Mouse (Mus musculus) limb, embryonic 15.5 days (tissue): ENCODE results near the gene Hoxb9. TPM values are rescaled to one million over a fixed set of nuclear protein-coding genes. Genes with fewer than 3 reads are reported as not detected.

Experiments
- ATAC-seq: fragments of 200-750 bp; cut with Nextera tagmentation; 2 replicates; pipeline ENCODE4 v1.8.0; 2017; ENCODE audit warnings: low read depth, moderate TSS enrichment; ENCODE audit not compliant: insufficient number of reproducible peaks, low FRiP score, low TSS enrichment
- H3K27ac ChIP-seq: fragments of 300-500 bp; sonication (generic); 2 replicates; pipeline ENCODE4 v1.5.1; 2015; ENCODE audit warnings: moderate library complexity, mild to moderate bottlenecking, inconsistent platforms
- H3K27me3 ChIP-seq: fragments of 300-500 bp; sonication (generic); 2 replicates; pipeline ENCODE4 v1.6.1; 2015; ENCODE audit warnings: inconsistent platforms
- H3K36me3 ChIP-seq: fragments of 300-500 bp; sonication (generic); 2 replicates; pipeline ENCODE4 v1.6.1; 2015; ENCODE audit warnings: inconsistent platforms
- H3K4me1 ChIP-seq: fragments of 300-500 bp; sonication (generic); 2 replicates; pipeline ENCODE4 v1.6.1; 2015; ENCODE audit warnings: inconsistent platforms
- H3K4me2 ChIP-seq: fragments of 300-500 bp; sonication (generic); 2 replicates; pipeline ENCODE4 v1.6.1; 2015; ENCODE audit warnings: mild to moderate bottlenecking, inconsistent platforms
- H3K4me3 ChIP-seq: fragments of 300-500 bp; sonication (generic); 2 replicates; pipeline ENCODE4 v1.5.1; 2015; ENCODE audit warnings: mild to moderate bottlenecking, inconsistent platforms
- H3K9ac ChIP-seq: fragments of 300-500 bp; sonication (generic); 2 replicates; pipeline ENCODE4 v1.6.1; 2015; ENCODE audit warnings: inconsistent platforms
- H3K9me3 ChIP-seq: fragments of 300-500 bp; sonication (generic); 2 replicates; pipeline ENCODE4 v1.6.1; 2016; ENCODE audit warnings: inconsistent platforms
- WGBS: fragments of 180-500 bp; shearing (Covaris S2); methylation state at CpG from one replicate; pipeline ENCODE4 v1.1.7; 2015; 5-methylcytosine and 5-hydroxymethylcytosine counted together
- polyA plus RNA-seq: library from polyadenylated mRNA; unstranded; fragments of >200 nt; fragmentation: Nextera tagmentation; extraction: Ambion mirVana; gene quantifications from 2 replicates; pipeline ENCODE4 v1.2.1, GENCODE M21; 2015

Hoxb9 gene
- polyA plus RNA-seq, 1 experiment from 2014 or later, result 1.4 TPM

DNA sequence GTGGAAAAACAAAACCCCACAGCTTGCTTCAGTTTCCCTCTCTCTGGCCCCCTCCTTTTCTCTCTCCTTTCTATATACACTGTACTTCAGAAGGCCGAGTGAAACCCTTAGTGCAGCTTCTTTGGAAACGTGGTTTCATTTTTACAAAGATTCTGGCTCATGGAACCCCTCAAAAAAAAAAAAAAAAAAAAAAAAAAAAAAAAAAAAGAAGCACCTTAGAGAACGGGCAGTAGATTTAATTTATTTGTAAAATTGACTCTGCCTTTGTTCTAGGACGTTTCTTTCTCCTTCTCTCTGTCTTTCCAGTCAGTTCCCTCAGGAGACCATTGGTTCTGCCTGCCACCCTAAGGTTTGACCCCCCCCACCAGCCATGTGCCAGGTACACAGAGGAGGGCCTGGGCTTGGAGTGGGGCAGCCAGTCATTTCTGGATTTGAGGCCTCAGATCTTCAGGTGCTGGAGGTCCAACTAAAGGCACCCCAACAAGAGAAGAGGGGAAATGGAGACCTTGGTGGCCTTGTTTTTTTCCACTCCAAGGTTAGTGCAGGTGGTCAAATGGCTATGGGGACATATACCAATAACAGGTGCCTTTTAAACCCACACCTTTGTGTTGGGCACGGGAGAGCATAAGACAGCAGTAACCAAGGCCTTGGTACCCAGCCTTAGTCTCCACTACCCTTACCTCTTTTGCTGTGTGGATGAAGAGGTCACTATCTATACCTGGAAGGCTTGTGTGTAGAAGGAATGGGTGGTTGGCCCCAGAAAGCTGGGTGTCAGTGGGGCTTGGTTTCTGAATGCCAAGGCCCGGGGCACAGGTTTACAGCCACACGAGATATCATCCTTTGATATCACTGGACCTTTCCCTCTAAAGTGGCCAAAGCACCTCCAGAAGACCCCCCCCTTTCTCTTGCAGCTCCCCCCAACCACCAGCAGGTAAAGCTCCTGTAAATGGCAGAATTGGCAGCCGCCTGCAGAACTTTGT is 9.4 kb downstream of the Hoxb9 start:
- no peak overlapping the region for H3K27ac ChIP-seq
- H3K36me3 ChIP-seq, result no peaks in the 10 kb centered on the region
- peaks cover 17% of the 10 kb centered on the region for H3K4me1 ChIP-seq
- 9% methylated on average over 8 of the region's 8 CpGs for WGBS
- peaks cover 98% of the 10 kb centered on the region for H3K27me3 ChIP-seq
- H3K9ac ChIP-seq, result no peak overlapping the region
- no peak for ATAC-seq
- H3K4me3 ChIP-seq, result no peak overlapping the region
- no peak overlapping the region for H3K4me2 ChIP-seq
- no peaks in the 10 kb centered on the region for H3K9me3 ChIP-seq

- WGBS, result 4% methylated on average over 18 of the region's 18 CpGs
- no peak for ATAC-seq
- no peak overlapping the region for H3K9ac ChIP-seq
- H3K4me1 ChIP-seq, result peaks cover 17% of the 10 kb centered on the region
- H3K4me3 ChIP-seq, result no peak overlapping the region
- no peak overlapping the region for H3K27ac ChIP-seq
- no peaks in the 10 kb centered on the region for H3K9me3 ChIP-seq
- peaks cover 98% of the 10 kb centered on the region for H3K27me3 ChIP-seq
- H3K4me2 ChIP-seq, result no peak overlapping the region
- no peaks in the 10 kb centered on the region for H3K36me3 ChIP-seq
Measured at GRCm38 (mm10) chr11:96281396-96281795, 10.1 kb downstream of the Hoxb9 start.

- no peak within 1 kb of the TSS for H3K27ac ChIP-seq
- ATAC-seq, result no peak
- no peak within 1 kb of the TSS for H3K4me2 ChIP-seq
- no peaks in the 10 kb centered on the region for H3K9me3 ChIP-seq
- H3K4me3 ChIP-seq, result peak within 1 kb of the TSS; percentile 22
- H3K36me3 ChIP-seq, result no peaks in the 10 kb centered on the region
- 2% methylated on average over 27 of the region's 27 CpGs for WGBS
- peaks cover 98% of the 10 kb centered on the region for H3K27me3 ChIP-seq
- H3K4me1 ChIP-seq, result peaks cover 22% of the 10 kb centered on the region
- H3K9ac ChIP-seq, result no peak within 1 kb of the TSS
Measured at GRCm38 (mm10) chr11:96281855-96282570, 10.8 kb downstream of the Hoxb9 start, which contains the start of gene Hoxb8. Gene Hoxb8, plus strand, starts transcription at chr11:96281905.

GRCm38 (mm10) chr11:96282795-96283430 is 11.7 kb downstream of the Hoxb9 start:
- H3K4me3 ChIP-seq, result peak overlapping the region; percentile 22
- no peak overlapping the region for H3K9ac ChIP-seq
- H3K9me3 ChIP-seq, result no peaks in the 10 kb centered on the region
- peak overlapping the region; percentile 52 for H3K4me2 ChIP-seq
- H3K36me3 ChIP-seq, result no peaks in the 10 kb centered on the region
- no peak for ATAC-seq
- peaks cover 98% of the 10 kb centered on the region for H3K27me3 ChIP-seq
- H3K27ac ChIP-seq, result no peak overlapping the region
- WGBS, result under 1% methylated on average over 49 of the region's 49 CpGs
- H3K4me1 ChIP-seq, result peaks cover 23% of the 10 kb centered on the region

GRCm38 (mm10) chr11:96284041-96284749 is 12.9 kb downstream of the Hoxb9 start:
- peak overlapping the region; percentile 52 for H3K4me2 ChIP-seq
- no peak for ATAC-seq
- H3K4me1 ChIP-seq, result peaks cover 23% of the 10 kb centered on the region
- no peaks in the 10 kb centered on the region for H3K9me3 ChIP-seq
- no peaks in the 10 kb centered on the region for H3K36me3 ChIP-seq
- WGBS, result 1% methylated on average over 48 of the region's 49 CpGs
- peaks cover 97% of the 10 kb centered on the region for H3K27me3 ChIP-seq
- peak overlapping the region; percentile 7; the same call in 1 of the 2 replicates for H3K9ac ChIP-seq
- peak overlapping the region; percentile 36 for H3K4me3 ChIP-seq
- H3K27ac ChIP-seq, result peak overlapping the region; percentile 35; the same call in 1 of the 2 replicates

GRCm38 (mm10) chr11:96284774-96285734 is 13.8 kb downstream of the Hoxb9 start:
- H3K9ac ChIP-seq, result no peak overlapping the region
- peak; percentile 45; the same call in 1 of the 2 replicates for ATAC-seq

GRCm38 (mm10) chr11:96285771-96286738 is 14.8 kb downstream of the Hoxb9 start, which contains the start of gene Hoxb7:
Gene Hoxb7, plus strand, starts transcription at chr11:96286623.
- 1% methylated on average over 43 of the region's 43 CpGs for WGBS
- ATAC-seq, result no peak
- no peaks in the 10 kb centered on the region for H3K9me3 ChIP-seq
- H3K4me3 ChIP-seq, result peak within 1 kb of the TSS; percentile 36
- H3K36me3 ChIP-seq, result no peaks in the 10 kb centered on the region
- peak within 1 kb of the TSS; percentile 52 for H3K4me2 ChIP-seq
- H3K27me3 ChIP-seq, result peaks cover 98% of the 10 kb centered on the region
- H3K4me1 ChIP-seq, result peaks cover 23% of the 10 kb centered on the region
- peak within 1 kb of the TSS; percentile 44 for H3K27ac ChIP-seq
- H3K9ac ChIP-seq, result no peak within 1 kb of the TSS

More at GRCm38 (mm10) chr11:96284774-96285734, 13.8 kb downstream of the Hoxb9 start:
- Histone ChIP-seq H3K27me3 (peaks cover 97% of the 10 kb centered on the region), H3K27ac (no peak overlapping the region), H3K9me3 (no peaks in the 10 kb centered on the region), H3K4me2 (peak overlapping the region; percentile 52), H3K36me3 (no peaks in the 10 kb centered on the region), H3K4me1 (peaks cover 23% of the 10 kb centered on the region), H3K4me3 (peak overlapping the region; percentile 36)
- 1% methylated on average over 34 of the region's 37 CpGs for WGBS

DNA sequence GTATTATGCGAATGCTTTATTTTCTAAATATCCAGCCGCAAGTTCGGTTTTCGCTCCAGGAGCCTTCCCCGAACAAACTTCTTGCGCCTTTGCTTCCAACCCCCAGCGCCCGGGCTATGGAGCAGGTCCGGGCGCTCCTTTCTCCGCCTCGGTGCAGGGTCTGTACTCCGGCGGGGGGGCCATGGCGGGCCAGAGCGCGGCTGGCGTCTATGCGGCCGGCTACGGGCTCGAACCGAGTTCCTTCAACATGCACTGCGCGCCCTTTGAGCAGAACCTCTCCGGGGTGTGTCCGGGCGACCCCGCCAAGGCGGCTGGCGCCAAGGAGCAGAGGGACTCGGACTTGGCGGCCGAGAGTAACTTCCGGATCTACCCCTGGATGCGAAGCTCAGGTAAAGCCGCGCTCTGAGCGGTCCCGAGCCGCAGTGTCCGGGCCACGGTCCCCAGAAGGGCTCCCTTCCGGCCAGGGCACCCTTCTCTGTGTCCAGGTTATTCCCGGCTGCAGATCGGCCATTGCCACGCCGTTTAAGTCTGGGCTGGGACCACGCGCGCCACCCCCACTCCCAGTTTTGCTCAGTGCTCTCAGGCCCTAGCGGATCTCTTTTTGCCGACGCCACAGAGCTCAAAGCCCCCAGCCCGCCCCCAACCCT is 15.6 kb downstream of the Hoxb9 start:
- peak overlapping the region; percentile 33 for H3K4me3 ChIP-seq
- H3K27me3 ChIP-seq, result peaks cover 97% of the 10 kb centered on the region
- no peaks in the 10 kb centered on the region for H3K36me3 ChIP-seq
- peaks cover 28% of the 10 kb centered on the region for H3K4me1 ChIP-seq
- H3K27ac ChIP-seq, result no peak overlapping the region
- no peak overlapping the region for H3K9ac ChIP-seq
- ATAC-seq, result no peak
- H3K9me3 ChIP-seq, result no peaks in the 10 kb centered on the region
- WGBS, result under 1% methylated on average over 55 of the region's 55 CpGs
- peak overlapping the region; percentile 32 for H3K4me2 ChIP-seq

DNA sequence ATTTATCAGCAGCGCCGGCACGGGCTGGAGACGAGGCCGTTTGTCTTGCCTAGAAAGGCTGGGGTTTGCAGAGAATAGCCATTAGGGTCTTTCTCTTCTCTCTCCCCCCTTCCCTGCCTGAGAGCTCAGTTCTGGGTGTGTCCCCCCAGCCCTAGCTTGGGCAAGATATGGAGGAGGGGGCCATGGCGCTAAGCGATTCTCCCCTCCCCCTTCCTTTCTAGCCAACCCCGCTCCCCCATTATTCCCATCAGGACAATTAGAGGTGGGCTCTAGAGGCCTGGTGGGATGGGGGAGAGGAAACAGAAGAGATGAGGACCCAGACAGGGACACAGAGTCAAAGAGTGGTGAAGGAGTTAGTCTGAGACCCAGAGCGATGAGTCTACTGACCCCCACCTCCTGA is 16.2 kb downstream of the Hoxb9 start:
- Histone ChIP-seq H3K9ac (no peak overlapping the region), H3K4me2 (peak overlapping the region; percentile 32; the same call in 1 of the 2 replicates), H3K36me3 (no peaks in the 10 kb centered on the region), H3K9me3 (no peaks in the 10 kb centered on the region), H3K27me3 (peaks cover 97% of the 10 kb centered on the region), H3K4me1 (peaks cover 28% of the 10 kb centered on the region), H3K4me3 (peak overlapping the region; percentile 33), H3K27ac (no peak overlapping the region)
- WGBS, result 4% methylated on average over 9 of the region's 9 CpGs
- no peak for ATAC-seq
